Mouse (Mus musculus) layer of hippocampus, adult 9-11 months (tissue): Measurements from ENCODE around the gene Coa5.

Experiments used
- DNase-seq: peaks from one replicate; pipeline ENCODE4 v3.0.0; 2022

The Coa5 gene

DNA sequence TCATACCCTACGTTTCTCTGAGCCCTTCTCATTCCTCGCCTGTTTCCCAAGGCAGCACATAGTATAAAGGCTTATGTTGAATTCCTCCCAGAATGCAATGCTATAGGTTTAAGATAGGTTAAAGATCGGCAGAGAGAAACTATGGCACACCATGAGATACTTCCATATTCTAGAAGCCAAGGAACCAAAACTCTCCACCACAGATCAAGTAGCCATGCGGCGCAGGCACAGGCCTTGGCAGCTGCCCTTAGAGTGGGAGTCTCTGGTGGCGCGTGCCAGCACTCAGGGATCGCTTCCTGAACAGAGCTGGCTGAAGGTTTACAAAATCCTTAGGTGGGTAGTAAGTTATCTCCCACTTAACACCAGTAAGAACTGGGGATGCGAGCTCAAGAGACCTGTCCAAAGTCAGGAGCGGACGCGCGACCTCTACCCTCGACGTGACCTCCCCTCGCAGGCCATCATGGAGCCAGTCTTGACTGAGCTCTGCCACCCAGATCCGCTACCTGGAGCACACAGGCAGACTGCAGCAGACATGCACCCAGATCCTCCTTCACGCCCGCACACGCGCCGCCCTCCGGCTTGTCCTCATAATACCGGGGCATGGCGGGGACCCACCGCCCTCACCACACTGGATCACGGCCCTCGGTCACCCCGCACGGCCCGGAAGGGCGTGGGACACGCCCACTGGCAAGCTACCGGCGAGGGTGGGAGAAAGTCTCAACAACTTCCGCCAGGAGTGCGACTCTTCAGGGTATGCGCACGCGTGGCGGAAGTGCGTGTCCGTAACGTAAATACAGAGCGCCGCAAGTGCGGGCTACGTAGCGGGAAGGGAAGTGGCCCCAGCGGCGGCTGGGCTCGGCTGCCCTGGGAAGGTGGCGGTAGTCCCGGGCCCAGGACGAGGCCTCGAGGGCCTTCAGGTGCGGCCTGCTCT, at the start of gene Coa5, which contains the start of gene Unc50:
TSS of gene Coa5 (minus strand) at position 738 of the 931 bp plus-strand sequence.
TSS of gene Unc50 (plus strand) at position 774 of the 931 bp plus-strand sequence.
- peak; percentile 95 for DNase-seq

DNA sequence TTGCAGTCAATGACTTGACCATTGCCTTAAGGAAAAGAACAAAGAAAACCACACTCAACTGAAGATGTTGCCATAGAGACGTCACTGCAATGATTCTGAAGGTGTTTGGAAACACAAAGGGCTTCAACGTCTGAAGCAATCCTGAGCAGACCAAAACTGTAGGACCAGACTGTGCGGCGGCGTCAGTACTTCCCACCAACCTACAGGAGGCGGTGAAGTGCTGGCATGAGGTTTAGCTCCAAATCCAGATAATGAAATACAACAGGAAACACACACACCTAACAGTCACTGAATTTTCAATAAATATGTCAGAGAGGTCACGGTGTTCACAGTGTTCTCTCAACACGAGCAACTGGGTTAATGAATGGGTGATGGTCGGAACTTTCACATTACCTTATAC, 49.2 kb upstream of the Coa5 start:
- no peak for DNase-seq

DNA sequence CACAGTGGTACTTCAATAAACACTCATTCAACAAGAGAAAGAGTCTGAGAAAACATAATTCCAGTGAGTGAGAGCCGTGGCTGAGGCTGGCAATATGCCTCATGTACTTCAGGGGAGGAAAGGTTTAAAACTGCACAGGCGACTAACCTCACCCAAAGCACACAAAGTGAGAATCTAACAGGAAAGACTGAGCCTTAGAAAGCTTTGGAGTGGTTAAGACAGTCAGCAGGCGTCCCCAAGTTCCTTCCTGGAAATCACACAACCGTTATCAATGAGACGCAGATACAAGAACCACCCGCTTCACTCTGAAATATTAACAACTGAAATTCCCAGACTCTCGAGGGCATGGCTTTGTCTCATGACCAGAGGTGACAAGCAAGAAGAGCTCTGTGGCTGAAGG, 48.5 kb upstream of the Coa5 start:
- no peak for DNase-seq

DNA sequence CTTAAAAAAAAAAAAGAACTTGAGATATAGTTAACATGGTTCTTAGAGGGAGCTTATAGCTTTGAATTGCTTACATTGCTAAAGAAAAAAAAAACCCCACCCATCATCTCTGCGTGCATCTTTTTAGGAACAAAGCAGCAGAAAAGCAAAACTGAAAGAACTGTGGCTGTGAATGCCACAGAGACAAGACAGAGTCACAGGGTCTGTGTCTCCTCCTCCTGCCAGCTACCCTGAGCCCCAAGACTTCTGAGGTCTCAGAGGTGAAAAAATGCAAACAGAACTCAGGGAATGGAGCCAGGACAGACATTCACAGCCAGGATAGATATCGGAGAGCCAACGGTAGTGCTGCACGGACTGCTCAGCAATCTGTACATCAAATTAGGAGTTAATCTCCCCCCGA, 48.0 kb upstream of the Coa5 start:
- no peak for DNase-seq

DNA sequence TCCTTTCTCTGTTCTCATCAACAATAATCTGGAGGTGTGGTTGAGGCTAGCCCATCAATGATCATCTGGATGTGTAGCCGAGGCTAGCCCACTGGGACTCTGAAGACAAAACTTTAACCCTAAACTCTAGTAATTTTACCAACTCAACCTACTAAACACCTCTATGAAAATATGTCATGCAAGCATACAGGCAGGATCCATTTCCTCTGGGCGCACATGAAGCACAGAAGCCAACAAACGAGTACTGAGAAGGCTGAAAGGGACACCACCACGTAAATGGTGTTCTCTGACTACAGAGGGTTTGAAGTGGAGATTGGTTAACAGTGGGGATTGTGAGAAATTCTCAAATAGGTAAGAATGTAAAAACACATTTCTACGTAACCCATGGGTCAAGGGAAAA, 47.3 kb upstream of the Coa5 start:
- no peak for DNase-seq

DNA sequence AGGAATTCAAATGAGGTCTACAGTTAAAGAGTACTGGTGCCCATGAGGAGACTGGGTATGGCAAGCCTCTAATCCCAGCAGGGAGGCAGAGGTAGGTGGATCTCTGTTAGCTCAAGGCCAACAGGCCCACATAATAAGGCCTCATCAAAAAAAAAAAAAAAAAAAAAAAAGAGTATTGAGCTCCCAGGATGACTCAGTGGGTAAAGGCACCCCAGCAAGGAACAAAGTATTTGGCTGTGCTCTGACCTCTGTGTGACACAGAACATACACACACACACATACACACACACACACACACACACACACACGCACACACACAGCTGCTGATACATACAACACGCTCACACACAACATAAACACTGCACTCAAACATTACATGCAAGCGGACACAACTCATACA, 45.4 kb upstream of the Coa5 start:
- no peak for DNase-seq

DNA sequence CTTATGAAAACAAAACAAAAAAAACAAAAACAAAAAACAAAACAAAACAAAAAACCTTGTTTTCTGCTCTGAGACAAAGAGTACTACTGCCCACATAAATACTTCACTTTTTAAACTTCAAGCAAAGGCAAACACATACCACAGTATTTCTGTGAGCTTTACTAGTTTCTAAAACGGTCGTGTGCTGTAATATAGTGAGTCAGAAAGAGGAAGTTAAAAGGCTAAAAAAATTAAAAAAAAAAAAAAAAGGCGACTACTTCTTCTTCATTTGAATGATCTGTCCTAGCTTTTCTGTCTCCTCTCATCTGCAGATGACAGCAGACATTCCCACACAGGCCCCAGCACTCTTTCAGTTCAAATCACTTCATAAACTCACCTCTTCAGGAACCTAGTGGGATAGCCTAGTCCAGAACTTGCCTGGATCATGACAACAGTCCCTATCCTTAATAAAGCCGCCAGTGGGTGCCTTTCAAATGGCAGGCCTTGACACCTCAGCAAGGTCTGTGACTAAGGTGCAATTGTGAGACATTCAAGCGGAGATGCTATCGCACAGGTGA, 44.8 kb upstream of the Coa5 start:
- no peak for DNase-seq

DNA sequence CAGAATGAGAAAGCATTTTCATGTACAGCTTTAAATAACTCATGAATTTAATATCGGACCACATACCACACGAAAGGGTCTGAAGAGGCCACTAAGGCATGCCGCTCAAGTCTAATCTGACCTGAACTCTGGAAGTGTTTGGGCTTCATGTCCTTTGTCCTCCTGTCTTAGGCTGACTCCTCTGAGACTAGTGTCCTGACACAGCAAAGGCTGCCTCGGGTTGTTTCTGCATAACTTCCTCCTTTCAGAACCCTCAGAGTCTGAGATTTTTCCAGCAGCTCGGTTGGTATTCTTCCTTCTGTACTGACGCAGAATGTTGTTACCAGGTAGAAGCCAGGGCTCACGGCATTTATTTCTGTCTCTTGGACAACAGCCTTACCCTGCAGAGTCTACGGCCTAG, 44.1 kb upstream of the Coa5 start:
- peak; percentile 49 for DNase-seq

DNA sequence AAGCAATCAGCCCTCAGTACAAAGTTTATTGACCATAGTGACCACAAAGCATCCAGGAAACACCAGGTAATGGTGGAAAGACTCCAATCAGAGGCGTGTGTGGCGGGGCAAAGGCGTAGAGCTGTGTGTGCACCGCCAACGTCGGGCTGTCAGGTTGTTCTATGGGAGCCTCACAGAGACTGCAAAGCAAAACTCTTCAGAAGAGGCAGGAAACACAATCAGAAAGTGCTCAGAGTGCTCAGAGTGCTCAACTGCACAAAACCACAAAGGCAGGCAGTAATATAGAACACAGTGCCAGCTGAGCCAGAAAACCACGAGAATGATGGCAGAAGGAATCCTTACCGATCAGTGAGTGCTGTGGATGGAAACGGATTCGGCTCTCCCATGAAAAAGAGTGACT, 43.3 kb upstream of the Coa5 start:
- no peak for DNase-seq

DNA sequence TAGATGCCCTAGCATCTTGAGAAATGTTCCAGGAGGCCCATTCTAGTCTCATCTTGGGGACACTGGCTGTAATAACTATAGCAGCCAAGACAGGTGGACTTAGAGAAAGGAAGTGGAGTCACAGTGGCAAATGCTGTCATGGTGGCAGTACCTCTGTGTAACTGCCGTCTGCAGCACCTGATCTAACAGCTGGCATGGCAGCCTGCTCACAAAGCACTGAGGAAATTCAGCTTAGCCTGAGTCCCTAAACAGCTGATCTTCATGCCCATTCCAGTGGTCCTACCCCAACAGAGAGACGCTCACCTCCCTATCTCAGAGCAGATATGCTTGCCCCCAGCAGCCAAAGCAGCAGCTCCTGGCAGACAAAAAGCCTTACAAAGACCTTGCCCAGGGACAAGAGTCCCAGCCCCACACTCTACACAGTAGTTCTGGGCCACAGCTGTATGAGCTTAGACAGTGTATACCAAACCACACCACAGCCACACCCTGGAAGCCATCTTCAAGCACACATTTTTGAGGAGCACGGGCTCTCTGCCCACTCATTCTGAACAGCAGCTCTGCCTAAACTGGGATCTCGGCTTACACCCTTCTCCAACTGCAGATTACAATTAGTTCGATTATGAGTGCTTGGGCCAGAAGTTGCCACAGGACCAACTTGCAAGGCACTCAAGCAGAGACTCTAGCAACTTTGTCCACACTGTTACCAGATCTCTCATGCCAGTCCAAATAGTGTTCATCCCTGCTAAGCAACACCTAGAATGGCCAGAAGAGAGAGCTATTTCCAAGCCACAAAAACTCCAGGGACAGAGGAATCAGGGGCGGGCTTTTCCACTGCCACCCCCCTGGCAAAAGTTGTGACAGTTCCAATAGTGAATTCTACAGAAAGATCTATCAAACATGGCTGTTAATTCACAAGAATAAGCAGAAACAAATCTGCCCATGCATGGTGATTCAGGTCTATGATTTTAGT, 41.6 kb upstream of the Coa5 start:
- DNase-seq: no peak

DNA sequence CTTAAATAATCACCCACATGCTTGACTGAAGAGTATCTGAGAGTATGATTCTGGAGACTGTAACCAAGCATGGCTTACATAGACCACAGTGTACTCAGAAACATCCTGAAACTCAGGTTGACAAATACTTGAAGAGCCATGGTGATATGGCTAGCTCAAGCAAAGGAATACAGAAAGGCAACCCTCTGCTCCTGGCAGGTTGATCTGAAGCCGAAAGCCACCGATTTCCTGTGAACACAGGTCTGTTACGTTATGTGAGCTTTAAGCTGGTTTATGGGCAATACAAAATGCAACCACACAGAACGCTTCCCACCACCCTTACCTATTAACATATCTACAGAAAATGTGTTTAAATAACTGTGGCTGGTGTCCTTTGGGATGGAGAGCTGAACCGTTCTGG, 39.1 kb upstream of the Coa5 start:
- DNase-seq: no peak

DNA sequence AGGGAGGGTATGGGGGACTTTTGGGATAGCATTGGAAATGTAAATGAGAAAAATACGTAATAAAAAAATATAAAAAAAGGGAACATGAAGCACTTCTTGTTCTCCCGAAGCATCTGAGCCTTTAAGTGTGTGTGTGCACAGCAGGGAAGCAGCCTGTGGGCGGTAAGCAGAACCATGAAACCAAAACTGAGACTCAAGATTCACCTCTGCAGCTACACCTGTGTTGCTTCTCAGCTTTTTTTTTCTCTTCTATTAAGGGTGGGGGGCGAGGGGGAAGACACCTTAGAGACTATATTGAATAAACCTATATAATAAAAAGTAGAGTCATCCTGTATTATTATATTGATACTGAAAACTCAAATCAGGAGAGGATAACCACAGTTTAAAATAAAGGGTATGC, 37.9 kb upstream of the Coa5 start:
- no peak for DNase-seq

DNA sequence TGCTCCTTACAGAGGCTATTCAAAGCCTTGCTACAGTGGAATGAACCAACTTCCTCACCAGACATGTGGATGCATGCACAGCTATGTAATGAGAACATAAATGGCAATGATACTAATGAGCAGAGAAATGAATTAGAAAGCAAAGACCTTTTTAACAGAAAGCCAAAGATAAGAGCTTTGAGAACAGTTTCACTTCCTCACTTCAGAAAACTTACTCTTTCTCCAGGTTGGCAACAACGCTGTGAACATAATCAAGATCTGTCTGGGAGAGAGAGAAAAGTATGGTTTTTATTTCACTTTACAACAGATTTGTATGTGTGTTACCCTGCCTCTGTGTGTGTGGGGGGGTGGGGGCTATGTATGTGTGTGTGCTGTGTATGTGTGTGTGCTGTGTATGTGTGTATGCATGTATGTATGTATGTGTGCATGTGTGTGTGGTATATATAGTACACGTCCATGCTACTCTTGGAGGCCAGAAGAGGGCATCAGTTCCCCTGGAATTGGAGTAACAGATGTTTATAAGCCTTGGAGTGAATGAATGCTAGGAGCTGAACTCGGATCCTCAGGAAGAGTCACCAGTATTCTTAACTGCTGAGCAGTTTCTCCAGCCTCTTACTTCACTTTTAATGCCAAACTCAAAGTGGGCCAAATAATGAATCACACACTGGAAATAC, 36.6 kb upstream of the Coa5 start:
- DNase-seq: no peak

DNA sequence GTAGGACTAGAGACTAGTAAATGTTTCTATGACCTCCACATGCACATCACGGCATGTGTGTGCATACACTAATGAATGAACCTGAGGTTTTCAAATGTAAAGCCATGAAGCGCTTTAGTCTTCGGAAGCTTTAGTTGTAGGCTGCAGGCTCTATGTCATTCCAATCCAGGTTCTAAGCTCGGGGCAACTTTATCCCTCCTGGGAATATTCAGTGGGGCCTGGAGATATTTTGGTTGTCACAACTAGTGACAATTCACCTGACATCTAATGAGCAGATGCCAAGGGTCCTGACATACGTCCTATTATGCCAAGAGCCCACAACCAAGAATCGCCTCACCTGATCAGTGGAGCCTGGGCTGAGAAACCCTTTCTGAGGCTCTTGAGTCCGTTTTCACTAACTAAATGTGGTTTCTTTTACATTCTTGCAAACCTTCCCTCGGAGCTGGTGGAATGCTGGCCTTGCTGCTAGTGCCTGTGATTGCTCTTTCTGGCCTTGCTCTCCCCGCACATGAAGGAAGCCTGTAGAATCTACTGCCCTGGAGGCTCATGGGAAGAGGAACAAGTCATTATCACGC, 35.1 kb upstream of the Coa5 start:
- no peak for DNase-seq

DNA sequence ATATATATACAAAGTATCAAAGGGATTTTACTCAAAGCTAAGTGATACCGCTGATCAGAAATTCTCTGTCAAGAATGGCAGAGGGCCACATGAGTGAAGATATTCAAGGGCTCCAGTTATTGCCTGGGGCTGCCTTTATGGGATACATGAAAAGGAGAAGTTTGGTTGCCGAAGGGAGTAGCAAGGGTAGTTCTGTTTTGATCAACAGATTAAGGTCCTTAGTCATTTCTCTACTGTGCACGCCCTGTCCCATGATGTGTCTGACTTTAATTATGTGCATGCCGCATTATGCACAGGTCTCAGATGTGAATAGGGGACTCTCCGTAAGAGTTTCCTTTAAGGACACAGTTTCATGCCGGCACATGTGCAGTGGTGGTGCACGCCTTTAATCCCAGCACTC, 27.6 kb upstream of the Coa5 start:
- no peak for DNase-seq

DNA sequence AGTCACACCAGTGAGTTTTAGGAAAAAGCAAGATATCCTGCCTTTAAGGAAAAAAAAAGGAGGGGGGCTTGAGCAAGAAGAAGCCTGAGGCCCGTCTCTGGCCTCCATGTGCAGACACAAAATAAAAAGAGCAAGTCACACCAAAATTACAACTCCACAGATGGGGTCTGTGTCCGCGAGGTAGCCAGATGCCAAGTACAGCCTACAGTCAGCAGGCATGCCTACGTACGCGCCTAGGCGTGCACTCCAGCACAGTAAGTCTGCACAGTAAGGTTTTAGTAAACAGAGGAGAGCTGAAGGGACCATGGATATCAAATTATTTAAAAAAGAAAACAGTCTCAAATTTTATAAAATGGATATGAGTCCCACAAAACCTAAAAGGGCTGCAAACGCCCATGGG, 21.4 kb upstream of the Coa5 start:
- peak; percentile 48 for DNase-seq

DNA sequence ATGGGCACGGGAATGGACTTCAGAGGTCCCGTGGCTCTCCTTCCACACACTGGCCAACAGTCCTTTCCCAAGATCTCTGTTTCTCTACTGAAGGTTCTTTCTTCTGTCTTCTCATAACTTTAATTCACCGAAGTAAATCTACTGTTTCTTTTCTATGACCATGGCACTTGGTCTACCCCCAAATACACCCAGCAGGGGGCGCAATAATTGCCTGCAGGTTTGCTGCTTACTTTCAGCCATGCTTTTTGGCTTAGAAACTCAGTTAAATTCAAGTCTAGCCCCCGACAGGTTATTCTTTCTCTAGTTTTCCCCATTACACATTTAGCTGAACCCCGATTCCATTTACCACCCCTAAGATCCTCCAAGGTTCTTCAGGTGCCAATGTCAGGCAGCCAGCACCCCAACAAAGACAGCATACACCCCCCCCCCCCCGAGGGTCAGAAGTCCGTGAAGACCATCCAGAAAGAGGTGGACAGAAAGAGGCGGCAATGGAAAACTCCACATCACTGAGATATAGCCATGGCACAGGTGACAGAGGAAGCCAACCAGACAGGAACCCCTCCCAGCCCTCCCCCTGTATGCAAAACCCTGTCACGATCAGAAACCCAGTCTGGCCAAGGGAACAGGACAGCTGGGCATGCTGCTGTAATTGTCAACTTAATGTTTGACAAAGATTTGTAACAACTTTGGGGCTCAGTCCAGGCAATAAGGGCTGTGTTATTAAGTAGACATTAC, 18.6 kb upstream of the Coa5 start:
- no peak for DNase-seq

DNA sequence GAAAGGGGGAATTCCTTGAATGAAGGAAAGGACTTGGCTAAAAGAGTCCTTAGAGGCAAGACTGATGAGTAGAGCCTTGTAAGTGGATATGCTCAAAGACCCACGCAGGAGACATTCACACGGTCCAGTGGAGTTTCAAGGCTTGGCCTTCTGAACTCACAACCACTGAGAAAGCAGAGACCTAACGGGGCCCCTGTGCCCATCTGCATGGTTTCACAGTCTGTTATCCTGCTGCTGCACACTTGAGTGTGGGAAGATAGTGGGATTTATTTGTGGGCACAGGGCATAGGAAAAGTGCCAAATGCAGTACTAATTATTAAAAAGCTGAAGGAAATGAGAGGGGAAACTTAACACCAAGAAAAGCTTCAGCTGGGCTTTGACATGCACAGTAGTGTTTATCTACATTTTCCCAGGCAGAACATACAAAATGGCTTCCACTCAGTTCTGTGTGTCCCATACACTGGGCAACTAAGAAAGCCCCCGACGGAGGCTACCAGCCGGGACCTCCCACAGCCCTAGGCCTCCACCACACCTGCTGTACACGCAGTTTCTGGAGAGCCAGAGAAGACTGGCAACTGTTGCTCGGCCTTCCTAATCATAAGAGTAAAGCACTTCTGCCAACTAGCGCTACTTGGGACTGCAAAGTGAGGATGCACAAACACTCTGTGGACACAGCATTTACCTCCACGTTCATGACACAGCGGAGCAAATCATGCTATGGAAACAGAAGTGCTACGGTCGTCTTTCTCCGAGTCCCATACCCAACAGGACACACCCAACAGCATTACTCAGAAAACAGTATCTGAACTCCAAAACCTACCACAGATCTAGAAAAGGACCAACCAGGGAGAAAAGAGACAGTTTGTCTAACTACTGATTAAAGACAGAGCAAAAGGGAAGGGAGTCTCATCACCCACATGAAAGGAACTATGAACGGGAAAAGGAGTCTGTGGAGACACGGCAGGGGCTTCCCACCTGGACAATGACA, 13.2 kb upstream of the Coa5 start:
- DNase-seq: no peak

DNA sequence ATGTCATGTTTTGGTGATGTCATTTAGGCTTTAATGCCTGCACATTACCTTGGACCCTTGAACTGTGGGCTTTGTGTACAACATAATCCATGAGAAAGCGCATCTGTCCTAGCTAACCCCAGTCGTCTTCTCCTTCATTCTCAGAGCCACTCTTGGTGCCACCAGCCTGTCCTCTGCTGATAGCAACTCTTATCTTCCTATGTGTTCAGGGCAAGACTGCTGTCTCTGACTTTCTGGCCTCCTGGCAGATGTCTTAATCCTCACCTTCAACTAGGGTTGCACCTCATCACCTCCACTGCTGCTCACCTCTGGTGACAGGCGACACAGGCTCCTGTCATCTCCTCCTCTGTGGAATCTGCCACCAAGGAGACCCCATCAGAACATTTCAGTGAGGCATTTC, 6.5 kb upstream of the Coa5 start:
- DNase-seq: no peak

DNA sequence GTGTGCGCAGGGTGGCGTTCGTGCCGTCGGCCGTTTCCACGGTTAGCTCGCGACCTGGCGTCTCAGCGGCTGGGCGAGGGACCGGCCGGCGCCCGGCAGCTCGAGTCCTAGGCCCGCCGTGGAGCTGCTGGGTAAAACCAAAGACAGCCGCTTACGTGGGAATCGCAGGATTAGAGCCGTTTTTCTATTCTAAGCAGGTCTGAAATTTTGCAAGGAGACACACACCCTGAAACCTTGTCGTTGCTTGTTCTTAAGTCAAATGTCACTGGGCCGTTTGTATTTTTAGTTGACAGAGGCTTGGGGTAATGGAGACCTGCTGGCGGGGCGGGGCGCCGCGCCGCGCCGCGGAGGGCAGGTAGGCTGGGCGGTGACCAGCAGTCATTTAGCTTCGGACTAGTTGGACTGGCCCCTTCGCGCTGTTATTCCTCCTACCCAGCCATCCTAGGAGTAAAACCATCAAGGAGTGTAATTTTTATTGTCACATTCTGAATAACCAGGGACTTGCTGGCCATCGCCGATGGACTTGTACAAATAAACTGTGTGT, 466 bp upstream of the Coa5 start:
- no peak for DNase-seq
